Mouse (Mus musculus): ENCODE measurements around the gene Retreg1. TPM values are rescaled to one million over a fixed set of nuclear protein-coding genes. Genes with fewer than 3 reads are reported as not detected.

Gene Retreg1
- total RNA-seq, 2 experiments from 2014 or later, result 128 to 214 TPM

DNA sequence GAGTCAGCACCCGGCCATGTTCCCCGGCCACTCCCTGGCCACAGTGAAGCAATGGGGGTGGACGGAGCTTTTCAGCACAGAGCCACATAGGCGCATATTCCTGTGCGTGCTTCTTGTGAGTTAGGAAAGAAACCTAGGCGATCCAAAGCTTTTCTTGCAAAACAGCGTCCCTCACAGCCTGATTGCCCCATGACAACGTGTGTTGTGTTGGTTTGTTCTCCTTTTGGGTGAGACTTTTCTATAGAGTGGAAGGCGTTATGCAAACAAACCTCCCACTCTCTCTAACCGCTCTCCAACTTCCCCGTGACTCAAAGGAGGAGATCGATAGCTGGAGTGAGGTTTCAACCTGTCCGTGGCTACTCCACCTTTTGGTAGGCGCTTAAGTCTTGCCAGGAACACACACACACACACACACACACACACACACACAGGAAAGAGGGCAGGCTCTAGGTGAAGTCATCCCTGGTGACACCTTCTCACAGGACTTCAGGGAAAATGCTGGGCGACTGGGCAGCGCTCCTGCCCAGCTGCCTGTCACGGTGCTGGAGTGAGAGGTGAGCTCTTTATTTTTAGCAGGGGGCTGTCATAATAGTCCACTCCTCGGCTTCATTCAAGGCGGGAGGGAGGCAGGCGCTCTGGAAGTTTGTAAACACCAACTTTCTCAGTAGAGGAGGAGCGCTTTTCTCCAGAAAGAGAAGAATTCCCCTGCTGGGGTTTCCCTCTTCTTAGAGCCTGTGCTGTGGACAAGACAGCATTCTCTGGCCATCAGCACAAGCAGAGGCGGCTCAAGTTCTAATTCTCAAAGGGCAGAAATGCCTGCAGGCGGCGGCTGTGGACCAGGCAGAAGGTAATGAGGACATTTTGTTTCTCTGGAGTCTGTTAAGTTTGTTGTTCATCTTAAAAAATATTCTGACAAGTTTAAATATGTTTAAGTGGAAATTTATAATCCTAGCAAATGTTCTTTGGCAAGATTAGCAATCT lies 97.7 kb downstream of the Retreg1 start:
- peak in 1 of 2 experiments; percentile 25 for DNase-seq
- intact Hi-C loops (cut with DNase I), result loop anchor here (5.0 kb wide), 1 partner anchor 38 kb away; no protein-coding TSS in a partner anchor

DNA sequence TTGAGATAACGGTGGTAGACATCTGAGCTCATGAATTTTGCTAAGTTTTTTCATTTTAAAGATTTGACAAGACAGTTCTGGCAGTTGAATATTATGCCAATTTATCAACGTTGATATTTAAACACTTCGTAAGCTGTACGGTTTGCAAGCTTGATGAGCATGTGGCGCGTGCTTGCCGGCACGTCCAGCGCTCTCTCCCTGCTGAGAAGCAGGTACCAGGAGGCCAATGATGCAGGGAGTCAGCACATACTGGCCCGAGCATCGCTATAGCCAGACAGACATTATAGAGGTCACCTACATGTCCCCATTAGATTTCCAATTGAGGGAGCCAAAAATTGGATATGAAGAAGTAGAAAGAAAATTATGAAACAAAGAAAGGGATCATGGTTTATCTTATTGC lies 98.5 kb downstream of the Retreg1 start:
- intact Hi-C loops (cut with DNase I), result loop anchor here (5.0 kb wide), 1 partner anchor 39 kb away; no protein-coding TSS in a partner anchor
- DNase-seq, result no peak

DNA sequence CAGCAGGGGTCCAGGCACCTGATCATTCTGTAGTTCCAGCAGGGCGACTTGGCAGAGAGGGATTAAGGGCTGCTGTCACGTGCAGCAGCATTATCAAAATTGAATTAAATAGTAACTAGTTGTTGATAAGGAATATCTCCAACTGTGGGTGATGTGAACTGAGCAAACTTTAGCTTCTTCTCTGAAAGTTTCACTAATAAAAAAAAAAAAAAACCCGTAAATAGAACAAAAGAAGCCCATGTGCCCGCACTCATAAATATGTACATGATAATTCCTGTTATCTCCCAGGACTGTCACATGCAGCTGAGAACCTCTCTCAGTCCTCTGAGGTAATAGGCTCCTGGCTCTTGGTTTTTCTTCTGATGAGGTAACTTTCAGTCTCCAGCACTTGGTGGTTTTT lies 99.4 kb downstream of the Retreg1 start:
- no peak for DNase-seq
- intact Hi-C loops (cut with DNase I), result loop anchor here (5.0 kb wide), 1 partner anchor 40 kb away; no protein-coding TSS in a partner anchor

DNA sequence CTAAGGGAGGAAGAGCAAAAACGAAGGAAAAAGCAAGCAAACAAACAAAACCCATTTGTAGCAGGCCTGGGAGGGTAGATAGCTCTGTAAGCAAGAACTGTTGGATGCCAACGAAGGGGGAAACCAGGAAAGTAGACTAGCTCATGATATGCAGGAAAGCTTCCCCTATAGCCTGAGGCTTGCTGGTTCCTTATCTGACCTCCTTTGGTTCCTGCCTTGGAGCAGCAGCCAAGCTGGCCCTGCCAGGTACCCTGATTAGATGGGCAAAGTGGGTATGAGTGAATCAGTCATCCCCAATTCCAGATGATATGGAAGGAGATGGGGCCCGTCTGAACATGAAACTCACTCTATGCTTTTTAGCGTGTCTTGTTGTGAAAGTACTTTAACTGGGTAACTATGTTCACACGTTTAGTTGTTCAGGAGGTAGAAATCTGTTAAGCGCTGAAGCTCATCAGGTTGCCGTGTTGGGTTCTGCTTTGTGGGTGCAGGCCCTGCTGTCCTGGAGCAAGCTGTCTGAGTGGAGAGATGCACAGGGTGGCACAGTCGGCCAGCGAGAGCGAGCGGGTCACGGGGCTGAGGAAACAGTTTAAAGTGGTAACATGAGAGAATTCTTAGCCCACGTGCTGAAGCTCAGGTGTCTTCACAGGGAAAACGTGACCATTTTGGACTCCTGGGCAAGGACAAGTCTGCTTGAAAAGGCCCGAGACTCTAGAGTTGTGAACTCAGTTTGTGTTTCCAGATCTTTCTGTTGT lies 100.6 kb downstream of the Retreg1 start:
- no peak for DNase-seq
- intact Hi-C loops (cut with DNase I), result loop anchor here (5.0 kb wide), 1 partner anchor 41 kb away; no protein-coding TSS in a partner anchor

DNA sequence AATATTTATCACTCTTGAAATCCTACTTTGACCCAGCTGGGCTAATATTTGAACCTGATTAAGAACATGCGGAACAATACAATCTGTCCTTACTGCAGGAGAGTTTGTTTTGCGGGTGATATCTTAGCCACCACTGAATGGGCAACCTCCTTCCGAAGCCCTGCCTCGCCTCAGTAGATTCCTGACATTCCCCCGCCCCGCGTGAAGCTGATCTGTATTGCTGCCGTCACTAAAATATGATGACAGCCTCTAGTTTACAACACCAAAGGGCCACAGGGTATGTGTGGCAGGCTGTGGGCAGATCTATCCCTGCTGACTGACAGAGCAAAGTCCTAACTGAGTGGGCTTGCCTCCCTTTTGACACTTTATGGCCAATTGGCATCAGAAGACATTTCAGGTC lies 102.2 kb downstream of the Retreg1 start:
- DNase-seq, result no peak
- intact Hi-C loops (cut with DNase I), result no loop called here

DNA sequence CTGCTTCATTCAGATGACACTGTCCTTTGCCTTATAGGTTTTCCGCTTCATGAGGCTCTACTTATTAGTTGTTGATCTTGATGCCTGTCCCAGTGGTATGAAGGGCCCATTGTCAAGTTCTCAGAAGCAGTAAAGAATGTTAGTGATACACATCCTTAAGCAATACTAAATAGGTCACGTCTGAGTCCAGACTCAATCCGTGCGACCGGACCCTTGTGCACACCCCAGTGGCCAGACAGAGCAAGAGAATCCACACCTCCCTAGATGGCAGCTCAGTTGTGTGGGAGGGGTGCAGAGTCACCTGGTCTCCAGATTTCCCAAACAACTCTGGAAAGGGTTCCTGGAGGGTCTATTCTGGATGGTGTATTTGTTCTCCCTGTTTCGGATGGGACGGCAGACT lies 103.5 kb downstream of the Retreg1 start:
- DNase-seq, result no peak

DNA sequence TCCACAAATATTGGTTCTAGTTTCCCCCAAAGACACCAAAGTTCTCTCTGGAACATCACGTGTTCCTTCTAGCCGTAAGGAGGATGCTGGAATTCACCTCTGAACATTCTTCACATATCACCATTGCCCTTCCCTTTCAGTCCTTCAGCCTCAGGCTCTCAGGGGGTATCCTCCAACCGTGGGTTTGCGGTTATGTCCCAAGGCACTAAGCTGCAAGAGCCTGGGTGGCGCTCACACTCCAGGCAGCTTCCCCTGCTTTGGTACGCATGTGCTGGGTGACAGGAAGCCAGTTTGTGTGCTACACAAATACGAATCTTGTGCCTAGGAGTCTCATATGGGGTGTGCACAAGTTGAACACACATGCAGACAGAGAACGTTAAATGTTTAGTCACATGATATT lies 104.4 kb downstream of the Retreg1 start:
- no peak for DNase-seq
- intact Hi-C loops (cut with DNase I), result no loop called here

More for the DNA sequence above, 103.5 kb downstream of the Retreg1 start:
- intact Hi-C loops (cut with DNase I), result no loop called here

DNA sequence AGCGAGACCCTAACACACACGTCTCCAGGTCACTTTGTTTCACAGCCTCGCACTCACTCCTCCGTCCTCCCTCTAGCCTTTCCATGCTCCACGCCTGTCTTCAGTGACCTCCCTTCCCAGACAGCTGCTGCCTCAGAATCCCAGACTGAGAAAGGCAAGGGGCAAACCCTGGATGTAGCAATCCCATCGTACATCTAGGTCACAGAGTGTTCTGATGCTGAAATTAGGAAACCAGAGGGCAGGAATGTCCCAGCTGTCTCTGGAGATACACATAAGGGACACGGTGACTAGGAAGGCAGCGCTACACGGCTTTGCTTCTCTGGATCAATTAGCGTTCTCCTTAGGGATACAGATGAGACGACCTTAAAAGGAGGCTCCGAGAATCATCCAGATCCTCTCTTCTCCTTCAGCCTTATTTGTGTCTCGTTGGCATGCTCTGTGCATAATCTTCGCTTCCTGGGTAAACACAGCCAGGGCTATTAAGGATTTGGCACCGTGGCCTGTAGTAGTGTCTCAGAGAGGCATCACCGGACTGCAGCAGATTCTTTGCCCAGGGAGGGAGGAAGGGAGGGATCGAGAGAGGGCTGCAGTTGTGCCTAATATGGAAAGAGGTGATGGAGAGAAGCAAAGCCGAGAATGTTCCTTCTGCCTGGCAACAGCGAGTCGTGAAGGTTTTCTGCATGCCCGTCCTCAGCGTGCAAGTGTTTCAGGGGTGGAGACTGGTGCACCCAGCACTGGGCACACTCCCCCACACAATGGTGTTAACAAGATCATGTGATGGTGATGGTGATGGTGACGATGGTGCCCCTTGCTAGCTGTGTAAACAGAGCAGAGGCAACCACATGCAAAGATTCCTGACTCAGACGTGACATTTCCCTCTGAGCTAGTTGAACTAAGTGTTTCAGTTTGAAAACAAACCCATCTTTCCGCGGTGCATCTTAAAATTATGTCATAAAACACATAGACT lies 105.6 kb downstream of the Retreg1 start:
- peak in 1 of 2 experiments; percentile 39 for DNase-seq
- intact Hi-C loops (cut with DNase I), result no loop called here

DNA sequence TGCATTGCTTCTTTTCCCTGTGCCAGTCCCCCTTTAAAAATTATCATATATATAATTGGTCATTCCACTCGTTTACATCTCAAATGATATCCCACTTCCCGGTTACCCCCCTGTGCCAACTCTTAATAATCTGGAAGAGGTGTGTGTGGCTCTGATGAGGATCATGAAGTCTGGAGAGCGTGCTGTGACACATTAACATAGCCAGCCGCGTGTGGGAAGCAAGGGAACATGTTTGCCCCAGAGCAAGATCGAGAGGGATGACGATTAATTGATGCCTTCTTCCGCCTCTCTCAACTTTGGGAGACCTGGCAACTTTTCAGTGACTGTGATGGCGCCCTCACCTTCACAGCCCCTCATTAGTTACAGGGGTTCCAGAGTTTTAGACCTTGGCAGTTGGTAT lies 106.7 kb downstream of the Retreg1 start:
- intact Hi-C loops (cut with DNase I), result no loop called here
- no peak for DNase-seq

DNA sequence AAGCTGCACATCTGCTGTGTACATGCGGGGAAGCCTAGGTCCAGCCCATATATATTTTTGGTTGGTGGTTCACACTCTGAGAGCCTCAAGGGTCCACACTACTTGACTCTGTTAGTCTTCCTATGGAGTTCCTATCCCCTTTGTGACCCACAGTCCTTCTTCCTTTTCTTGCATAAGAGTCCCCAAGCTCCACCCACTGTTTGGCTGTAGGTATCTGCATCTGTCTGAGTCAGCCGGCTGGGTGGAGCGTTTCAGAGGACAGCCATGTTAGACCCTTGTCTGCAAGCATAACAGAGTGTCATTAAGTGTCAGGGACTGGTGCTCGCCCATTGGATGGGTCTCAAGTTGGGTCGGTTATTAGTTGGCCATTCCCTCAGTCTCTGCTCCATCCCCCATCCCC lies 107.6 kb downstream of the Retreg1 start:
- DNase-seq, result no peak
- intact Hi-C loops (cut with DNase I), result no loop called here

DNA sequence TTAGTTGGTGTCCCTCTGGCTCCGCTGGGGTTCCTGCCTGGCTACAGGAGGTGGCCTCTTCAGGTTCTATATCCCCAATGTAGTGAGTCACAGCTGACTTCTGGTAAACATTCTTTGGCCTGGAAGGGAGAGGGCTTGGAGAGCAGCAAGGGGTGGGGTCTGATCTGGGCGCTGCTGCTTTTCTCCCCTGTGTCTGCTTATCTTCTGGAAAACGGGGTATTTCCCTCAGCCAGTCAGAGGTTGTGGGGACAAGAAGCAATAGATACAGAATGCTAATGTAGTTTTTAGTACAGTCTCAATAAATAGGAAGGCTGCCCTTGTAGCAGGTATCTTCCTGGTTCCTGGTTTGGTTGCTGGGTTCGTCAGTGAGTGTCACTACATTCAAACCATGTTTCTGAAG lies 108.1 kb downstream of the Retreg1 start:
- intact Hi-C loops (cut with DNase I), result no loop called here
- DNase-seq, result no peak

DNA sequence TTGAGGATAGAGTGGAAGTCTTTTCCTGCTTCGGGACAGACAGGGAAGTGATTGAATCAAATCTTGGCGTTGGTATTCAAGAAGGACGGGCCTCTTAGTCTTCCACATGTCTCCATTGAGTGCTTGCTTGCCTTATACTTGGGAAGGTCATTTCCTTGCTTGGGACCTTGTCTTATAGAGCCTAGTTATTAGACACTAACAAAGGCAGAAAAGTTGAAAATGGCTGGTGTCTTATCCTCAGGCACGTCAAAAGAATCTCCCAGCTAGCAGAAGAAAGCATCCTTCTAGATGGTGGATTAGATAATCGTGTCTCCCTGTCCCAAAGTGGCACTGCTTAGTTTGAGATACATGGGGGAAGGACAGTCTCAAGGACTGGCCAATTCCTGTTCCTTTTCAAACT lies 113.0 kb downstream of the Retreg1 start:
- intact Hi-C loops (cut with DNase I), result loop anchor here (2.0 kb wide), 1 partner anchor 55 kb away; no protein-coding TSS in a partner anchor
- no peak for DNase-seq

DNA sequence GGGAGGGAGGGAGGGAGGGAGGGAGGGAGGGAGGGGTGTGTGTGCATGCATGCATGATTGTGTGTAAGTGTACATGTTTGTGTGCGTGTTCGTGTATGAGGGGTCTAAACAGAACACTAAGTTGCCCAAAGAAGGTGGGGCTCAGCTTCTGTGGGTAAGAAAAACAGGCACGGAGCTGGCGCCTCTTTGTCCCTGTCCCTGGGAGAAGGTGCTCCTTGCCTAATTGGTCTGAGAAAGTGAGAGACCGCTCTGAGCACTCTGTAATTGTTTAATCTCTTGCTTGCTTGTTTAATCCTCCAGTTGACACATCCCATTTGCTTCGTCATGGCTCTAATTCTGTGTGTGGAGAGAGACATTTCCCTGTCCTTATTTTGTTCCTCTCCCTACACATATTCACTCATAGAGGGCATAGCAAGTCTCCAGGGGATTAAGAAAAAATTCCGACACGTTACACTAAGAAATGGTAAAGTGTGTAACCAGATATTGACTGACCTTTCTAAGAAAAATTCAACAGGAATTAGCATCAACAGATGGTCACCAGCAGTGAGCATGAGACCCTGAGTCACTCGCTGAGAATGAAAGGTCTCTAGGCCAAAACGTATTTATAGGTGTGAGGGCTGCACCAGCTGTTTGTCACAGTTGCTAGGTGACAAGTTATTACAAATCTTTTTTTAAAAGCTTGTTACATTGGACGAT lies 113.6 kb downstream of the Retreg1 start:
- intact Hi-C loops (cut with DNase I), result loop anchor here (2.0 kb wide), 1 partner anchor 56 kb away; no protein-coding TSS in a partner anchor
- no peak for DNase-seq

DNA sequence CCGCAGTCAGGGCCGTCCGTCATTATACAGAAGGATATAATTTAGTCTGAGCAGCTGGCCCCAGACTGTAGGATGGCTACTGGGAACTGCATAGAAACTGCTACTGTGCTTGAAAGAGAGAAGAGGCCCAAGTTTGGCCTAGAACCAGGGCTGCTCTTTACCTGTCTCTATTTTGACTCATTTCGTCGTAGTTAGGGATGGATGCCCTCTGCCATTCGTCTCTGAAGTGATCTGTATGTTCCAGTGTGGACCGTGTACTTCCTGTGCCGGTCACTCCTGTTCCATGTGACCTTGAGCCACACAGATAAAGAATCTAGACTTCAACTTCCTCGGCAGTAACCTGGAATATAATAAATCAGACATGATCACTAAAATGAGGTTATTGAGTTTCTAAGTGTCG lies 114.7 kb downstream of the Retreg1 start:
- intact Hi-C loops (cut with DNase I), result loop anchor here (2.0 kb wide), 1 partner anchor 57 kb away; no protein-coding TSS in a partner anchor
- DNase-seq, result no peak

DNA sequence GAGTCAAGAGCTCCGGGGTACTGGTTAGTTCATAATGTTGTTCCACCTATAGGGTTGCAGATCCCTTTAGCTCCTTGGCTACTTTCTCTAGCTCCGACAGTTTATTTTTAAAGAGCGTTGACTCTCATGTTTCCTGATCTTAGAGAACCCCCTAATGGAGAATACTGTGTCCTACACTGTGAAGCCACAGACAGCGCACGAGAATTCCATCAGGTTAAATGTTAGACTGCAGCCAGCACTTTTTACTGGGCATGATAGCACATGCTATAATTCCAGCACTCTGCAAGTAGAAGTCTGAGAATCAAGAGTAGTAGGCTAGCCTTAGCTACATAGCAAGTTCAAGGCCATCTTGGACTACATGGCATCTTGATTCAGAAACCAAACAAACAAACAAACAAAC lies 116.4 kb downstream of the Retreg1 start:
- DNase-seq, result no peak
- intact Hi-C loops (cut with DNase I), result no loop called here

DNA sequence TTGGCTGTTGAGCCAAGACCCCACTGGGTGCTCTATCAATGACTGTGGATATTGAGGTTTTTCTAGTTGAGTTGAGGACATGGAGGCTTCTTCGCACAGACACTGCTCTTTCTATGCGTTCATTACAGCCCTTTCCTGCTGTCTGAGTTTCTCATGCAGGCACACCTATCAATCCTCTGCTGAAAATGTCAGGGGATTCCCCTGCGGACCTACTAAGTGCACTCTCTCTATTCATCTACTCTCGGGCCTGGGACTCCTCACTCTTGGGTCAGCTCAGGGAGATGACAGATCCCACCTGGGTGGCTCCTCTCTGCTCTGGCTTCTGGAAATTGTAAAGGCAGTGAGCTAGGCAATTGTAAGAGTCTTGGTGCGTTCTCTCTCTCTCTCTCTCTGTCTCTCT lies 117.3 kb downstream of the Retreg1 start:
- no peak for DNase-seq
- intact Hi-C loops (cut with DNase I), result loop anchor here (2.0 kb wide), 1 partner anchor 155 kb away; no protein-coding TSS in a partner anchor

DNA sequence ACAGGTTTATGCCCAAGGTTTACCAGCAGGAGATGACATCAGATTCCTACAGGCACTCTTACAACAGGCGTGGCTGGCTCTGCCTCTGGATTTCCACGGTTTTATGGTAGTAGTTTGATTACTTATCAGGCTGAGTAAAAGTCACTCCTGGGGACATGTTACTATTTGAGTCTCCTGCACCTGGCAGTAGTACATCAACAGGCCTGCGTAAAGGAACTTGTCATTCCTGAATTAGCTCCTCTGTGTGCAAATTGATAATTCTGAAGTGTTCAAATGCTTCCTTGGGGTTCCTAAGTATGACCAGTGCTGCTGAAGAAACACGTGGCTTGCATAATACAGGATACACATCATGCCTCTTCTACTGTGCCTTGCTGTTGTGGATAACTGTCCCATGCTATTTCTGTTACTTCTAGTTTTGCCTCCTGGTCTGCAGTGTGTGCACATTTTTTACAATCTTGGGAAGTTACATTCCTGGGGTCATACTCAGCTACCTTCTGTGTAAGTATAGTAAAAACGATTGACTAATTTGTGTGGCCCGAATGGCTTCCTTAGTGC lies 123.3 kb downstream of the Retreg1 start:
- intact Hi-C loops (cut with DNase I), result no loop called here
- no peak for DNase-seq

DNA sequence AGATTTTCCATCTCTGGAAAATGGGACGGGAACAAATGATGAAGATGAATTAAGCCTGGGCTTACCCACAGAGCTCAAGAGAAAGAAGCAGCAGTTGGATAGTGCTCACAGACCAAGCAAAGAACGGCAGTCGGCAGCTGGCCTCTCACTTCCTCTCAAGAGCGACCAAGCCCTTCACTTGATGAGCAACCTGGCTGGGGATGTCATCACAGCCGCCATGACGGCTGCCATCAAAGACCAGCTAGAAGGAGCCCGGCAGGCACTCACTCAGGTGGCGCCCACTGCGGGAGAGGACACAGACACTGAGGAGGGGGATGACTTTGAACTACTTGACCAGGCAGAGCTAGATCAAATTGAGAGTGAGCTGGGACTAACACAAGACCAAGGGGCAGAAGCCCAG lies 128.6 kb downstream of the Retreg1 start:
- DNase-seq, result no peak
- intact Hi-C loops (cut with DNase I), result no loop called here

DNA sequence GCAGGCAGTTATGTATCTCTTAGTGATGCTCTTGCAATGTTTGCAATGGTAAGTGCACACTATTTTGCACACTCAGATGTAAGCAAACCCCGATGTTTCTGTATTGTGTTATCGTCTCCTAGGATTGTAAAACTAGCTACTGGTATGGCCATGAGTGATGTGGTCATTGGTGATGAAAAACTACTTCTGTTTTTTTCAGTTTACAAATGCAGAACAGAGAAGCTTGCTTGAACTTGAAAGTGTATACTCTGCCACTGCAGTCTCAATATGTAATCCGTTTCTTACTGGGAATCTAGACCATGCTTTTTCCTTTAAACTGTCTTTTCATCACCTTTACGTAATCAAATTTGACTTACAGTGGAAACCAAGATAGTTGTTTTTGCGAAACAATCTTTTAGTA lies 129.8 kb downstream of the Retreg1 start:
- intact Hi-C loops (cut with DNase I), result no loop called here
- DNase-seq, result no peak
